Mouse (Mus musculus) urinary bladder, postnatal 4 days (tissue): Measurements from ENCODE around the gene Cadm3.

Source experiments
- DNase-seq, 2 experiments: peaks; one replicate each; pipeline ENCODE4 v3.0.0; 2021 to 2022; ENCODE audit warnings: low spot score in 2 of 2

Gene Cadm3

DNA sequence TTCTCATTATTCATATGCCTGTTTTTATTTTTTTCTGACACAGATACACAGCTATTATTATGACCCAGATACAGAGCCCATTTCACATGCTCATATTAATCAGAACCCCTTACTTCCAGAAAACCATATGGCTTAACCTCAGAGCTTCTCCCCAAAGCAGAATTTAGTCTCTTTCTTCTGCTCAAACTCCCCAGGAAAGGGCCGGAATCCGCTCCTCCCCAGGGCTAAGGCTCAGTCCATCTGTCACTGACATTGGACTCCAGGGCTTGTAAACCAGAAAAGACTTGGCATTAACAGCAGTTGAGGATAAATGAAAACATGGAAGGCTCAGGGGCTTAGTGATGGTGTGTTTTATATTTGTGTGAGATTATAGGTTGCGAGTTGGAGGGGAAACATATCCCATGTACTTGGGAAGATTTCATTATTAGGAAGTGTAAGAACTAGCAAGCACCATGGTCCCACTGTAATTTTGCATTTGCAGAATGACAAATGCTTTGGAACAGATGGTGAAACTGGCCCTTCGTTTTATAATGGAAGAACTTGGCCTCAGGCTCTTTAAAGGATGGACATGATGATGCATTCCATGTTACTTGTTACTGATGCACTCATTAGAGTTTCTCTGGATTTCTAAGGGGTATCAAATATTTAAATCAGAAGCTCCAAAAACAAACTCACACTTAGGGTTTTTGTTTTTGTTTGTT, 7.8 kb downstream of the Cadm3 start:
- no peak for DNase-seq

DNA sequence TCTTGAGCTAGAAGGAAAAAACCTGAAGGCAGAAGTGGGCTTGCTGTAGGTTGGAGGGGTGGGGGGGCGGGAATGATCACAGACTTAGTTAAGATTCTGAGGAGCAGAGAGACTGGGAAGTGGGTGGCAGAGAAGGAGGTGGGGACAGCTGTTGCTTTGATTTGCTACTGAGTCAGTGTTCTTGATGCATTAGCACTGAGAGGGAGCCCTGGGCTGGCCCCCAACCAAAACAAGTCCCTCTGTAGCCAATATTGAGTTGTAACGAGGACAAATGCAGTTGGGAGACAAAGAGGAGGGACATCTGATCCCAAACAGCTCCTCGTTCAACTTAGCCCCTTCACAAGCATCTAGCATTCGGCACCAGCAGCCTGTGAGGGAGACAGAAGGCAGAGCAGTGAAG, 9.7 kb downstream of the Cadm3 start:
- DNase-seq = no peak

DNA sequence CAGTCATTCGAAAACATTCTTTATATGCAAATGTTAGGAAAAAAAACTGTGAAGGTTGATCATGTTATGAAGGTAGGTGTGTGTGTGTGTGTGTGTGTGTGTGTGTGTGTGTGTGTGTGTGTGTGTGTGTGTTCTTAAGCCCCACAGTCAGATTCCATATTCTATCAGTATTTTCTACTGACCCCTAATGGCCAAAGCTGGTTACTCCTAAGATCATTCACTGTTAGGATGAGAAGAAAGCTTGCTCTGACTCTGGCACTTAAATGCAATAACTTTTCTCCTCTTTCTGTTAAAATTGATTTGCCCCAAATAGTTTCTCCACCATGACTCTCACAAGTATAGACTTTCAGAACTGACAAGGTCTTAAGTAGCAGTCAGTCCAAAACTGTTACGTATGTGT, 10.8 kb downstream of the Cadm3 start:
- no peak for DNase-seq

DNA sequence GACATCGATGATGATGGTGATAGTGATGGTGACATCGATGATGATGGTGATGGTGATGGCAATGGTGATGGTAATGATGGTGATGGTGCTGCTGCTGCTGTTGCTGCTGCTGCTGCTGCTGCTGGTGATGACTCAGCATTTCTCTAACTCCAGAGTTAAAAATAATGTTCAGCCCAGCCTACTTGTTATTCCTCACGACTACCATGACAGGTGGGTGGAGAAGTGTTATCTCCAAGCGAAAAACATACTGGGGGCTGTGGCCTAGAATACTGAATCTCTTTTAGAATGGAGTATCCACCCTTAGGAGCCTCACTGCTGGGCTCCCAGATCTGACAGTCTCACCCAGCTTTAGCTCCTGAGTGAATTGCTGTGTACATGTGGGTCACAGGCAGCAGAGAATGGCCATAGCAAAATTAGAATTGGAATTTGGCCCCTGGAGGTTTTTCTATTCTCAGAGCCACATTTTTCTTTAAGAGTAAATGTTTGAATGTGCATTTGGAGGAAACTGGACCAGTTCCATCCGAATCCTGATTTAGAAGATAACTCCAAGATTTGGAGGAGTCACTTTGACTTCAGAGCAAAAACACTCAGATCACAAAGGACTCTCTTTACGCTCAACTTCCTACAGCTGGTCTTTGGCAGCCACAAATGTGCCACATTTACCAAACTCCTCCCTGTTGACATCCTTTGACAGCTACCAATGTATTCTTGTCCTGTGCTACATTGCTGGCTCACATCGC, 12.2 kb downstream of the Cadm3 start:
- no peak for DNase-seq

DNA sequence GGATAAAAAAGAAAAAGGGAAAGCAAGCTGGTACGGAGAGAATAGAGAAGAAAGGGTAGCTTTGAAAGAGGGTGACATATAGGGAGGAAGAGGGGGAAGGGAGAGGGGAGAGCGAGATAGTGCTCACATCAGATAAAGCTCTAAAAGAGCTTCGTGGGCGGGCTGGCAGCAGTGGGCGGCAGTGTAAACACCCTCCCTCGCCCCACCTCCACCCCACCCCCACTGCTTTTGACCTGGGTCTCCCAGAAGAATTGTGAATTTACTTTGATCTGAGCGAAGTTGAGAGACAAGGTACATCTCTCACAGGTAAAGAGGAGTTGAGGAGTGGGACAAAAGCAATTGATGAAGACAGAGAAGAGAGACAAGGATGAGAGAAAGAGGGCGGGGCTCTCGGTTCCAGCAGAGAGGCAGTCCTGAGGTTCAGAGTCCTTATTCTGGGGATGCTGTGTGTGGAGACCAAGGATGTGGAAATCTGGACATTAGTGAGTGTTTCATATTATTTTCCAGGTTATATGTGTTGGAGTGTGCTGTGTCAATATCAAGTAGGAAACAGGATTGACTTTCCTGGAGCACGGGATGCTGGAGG, 17.0 kb downstream of the Cadm3 start, which contains the start of gene Aim2:
Gene Aim2, plus strand, starts transcription at position 508 of the 586 bp plus-strand sequence.
- no peak for DNase-seq

DNA sequence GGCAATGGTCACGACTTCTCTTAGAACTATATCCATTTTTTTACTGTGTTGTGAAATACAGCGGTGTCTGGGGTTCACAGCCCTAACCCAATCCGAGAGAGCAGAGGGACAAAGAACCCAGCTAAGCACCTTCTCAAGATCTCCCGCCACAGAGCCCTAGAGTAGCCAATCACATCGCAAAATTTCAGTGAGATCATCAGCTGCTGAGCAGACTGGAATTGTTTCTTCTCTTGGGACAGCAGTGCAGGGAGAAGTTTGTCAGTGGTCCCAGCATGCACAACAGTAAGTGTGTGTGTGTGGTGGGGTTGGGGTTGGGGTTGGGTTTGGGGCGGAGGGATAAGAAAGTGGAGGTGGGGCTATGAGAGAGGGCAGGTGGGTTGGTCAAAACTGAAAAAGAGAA, 17.5 kb downstream of the Cadm3 start:
- DNase-seq = no peak

DNA sequence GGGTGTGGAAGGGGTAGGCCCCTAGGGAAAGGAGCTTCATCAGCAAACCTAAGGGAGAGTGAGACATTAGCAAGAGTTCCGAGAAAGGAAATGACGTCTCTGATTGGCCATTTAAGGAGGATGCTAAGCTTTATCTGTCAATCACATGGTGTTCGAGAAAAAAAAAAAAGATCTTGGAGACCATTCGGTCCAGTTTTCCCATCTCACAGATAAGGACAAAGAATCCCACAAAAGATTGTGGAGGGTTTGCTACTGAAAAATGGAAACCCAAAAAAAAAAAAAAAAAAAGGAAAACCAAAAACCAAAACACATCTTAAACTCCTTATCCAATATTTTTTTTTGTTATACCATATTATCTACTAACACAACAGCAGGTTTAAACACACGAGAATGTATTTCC, 18.3 kb downstream of the Cadm3 start:
- no peak for DNase-seq

DNA sequence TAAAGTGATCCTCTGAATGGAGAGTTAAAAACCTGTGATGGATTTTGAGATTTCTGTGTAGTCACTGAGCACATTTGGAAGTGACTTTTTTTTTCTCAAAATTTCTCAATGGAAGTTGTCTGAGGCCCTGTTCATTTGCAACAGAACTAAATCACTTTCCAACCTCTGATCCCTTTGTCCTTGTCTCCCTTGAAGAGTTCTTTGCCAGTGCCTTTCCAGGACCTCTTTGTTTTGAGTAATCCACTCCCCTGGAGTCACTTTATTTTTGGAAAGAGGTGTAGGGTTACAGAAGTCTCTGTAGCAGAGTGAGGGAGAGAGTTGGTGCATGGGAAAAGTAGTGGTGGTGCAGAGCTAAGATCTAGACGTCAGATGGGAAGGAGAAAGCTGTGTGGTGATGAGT, 19.0 kb downstream of the Cadm3 start:
- no peak for DNase-seq

DNA sequence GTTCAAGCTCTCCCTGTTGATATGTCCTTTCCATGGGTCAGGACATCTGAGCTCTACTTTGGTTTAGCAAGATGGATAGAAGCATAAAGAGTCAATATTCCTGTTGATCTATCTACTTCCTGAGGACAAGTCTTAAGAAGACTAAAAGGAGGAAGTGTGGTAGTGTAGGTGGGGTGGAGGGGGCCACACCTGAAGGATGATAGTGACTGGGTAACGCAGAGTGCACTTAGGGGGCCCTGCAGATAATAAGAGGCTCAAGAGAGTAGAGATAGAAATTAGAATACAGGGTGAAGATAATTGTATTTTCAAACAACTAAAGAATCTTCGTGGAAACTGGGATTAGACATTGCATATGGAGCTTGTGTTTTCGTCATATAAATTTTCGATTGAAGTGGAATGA, 22.4 kb downstream of the Cadm3 start:
- no peak for DNase-seq

DNA sequence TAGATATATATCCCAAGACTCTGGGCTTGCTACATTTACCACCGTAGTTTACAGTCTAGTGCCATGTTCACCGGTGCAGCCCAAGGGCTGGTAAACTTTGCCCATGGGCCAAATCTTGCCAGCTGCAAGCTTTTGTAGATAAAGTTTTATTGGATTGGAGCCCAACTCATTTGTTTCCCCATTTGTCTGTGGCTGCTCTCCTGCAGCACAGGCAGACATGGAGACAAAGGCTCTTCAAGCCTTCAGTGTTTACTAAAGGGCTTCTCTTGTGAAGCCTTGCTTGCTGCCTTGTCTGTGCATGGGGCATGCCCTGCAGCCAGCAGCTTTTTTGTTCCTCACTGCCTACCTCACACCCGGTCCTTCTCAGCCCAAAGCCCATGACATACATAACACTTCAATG, 23.6 kb downstream of the Cadm3 start:
- DNase-seq = no peak

DNA sequence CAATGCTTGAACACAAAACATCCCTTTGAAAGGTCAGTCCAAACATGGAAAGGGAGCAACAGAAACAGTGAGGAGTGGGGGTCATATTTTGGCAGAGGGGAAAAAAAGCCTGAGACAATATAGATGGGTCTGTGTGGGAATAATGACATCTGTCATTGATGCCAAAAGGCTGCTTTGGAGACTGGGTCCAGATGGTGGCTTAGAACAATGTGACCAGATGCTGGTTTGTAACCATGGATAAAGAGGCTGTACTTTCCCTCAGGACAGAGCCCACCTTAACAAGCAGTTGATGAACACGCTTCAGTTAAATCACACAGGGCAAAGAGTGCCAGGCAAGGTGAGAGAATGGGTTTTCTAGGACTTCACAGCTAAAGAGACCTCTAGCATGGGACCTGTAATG, 25.1 kb downstream of the Cadm3 start:
- DNase-seq = no peak

DNA sequence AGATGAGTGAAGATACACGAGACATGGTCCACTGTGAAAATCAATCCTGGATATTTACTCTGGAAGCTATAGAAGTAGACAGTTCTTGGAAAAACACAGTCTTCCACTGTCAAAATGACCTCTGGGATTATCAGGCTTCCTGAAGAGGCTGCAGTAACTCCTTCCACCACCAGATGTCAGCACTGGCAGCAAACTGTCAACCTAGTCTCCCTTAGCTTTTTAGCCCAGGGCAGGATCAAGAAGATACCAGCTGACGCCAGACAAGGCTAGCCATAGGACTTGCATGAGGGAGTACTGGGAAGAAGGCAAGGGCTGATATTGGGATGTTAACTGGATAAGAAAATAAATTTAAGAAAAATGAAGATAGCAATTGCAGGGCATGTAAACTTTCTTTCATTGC, 28.0 kb downstream of the Cadm3 start:
- DNase-seq = no peak

DNA sequence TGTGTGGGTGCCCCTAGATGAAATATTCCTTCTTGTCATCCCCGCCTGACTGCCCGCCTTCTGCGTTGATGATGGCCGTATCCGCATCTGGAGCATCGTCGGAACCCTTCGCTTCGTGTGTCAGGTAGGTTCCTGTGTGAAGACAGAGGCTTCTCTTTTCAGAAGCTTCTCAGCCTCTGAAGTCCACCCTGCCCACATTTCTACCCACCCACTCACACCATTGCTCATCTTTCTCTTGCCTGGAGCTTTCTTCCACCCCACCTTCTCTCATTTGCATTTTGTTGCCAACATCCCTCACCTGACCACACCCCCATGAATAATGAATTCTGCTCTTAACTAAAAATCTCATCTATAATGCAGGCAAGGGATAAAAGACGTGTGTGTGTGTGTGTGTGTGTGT, 30.5 kb downstream of the Cadm3 start:
- DNase-seq = no peak

DNA sequence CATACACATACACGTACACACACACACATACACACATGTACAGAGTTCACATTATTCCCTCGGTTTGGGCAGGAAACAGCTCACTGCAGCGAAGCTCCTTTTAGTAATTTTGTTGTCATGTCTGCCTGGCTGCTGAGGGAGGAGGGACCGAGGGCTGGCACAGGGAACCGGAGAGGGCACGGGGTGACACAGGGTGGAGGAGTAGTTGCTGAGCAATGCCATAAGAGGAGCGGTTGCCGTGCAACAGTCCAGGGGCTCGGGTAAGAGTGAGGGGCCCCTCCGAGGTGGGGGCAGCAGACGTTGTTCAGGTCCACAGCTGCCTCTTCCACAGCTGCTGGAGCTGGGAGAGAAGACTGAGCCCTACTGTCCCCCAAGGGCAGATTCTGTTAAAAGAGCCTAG, 31.6 kb downstream of the Cadm3 start:
- DNase-seq = no peak

DNA sequence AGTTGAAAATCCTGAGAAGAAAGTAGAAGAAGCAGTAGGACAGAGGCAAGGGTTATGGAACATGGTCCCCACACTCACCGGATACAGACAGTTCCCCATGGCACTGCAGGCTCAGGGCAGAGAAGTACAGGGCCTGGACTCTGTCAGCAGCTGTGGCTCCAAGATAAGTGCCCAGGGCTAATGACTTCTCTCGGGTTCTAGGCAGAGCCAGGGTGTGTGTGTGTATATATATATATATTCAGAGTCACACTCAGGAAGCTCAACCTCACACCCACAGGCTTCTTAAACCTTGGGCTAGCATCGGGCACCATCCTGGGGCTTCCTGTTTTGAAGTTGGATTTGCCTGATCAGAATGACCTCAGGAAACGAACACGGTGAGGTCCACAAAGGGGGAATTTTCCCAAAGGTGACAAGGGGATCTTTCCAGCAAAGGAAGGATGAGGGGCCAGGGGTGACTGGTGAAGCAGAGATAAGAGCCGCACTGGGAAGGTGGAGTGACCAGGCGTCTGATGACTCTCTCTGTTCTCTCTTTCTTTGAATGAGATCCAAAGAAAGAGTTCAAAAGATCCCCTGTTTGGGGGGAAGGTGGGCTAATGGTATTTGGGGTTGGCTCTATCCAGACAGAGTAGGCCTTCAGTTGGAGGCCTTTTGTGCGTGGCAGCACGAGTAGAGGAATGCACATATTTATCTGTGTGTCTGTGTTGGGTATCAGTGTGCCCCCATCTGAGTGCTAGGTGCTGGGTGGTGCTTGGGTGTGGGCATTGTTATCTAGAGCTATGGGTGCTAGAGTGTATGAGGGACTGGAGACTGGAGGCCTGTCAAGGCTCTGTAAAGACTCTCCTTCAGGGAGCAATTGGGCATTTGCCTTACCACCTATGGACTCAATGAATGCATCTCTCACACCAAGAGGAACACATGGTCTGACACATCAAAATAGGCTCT, 33.9 kb downstream of the Cadm3 start, which contains the start of gene Ackr1:
Gene Ackr1, minus strand, starts transcription at position 439 of the 942 bp plus-strand sequence.
- DNase-seq = no peak

DNA sequence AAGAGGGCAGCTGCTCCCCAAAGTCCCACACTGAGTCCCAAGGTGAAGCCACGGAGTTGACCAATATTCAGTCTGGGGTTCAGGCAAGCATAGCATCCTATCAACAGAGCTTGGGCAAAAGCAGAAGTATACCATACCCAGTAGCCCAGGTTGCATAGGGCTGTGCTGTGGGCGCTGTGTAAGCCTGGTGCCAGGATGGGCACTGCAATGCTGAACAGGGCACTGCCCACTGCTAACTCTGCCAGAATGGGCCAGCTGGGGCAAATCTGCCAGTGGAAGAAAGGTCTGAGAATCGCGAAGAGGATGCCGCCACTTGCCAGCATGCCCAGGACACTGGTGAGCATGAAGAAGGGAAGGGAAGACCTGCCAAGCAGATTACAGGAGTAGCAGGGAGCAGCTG, 35.1 kb downstream of the Cadm3 start:
- no peak for DNase-seq

DNA sequence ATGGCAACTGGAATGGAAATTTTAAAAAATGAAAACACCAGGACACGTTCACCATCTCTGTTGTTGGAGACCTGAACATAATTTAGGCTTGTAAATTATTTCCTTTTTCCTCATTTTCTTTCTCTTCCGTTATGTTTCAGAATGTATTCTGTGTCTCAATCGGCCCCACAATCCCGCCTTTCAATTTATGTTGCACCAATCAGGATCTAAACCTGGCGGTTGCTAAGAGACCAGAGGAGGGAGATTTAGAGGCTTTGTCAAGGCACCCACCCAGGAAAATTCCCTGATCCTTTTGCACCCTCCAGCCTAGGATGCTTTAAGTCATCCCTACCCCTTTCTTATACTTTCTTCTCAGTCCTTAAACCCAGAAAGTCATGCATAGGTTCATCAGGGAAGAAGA, 37.8 kb downstream of the Cadm3 start:
- DNase-seq = no peak

DNA sequence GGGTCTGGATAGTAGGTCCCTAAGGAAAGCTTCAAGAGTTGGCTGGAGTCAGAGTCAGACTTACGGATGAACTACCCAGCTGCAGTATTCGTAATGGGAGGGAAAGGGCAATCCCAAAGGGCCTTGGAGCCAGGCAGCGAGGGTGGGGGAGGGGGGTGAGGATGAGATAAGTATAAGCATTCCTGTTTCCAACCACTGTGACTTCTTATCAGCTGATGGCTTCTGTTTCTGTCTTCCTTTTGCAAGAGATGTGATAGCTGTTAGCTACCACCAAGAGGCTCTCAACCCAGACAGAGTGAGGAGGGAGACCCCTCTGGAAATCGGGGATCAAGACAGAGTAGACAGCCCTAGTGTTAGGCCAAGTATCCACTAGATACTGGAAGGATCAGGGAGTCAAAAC, 38.3 kb downstream of the Cadm3 start:
- no peak for DNase-seq

DNA sequence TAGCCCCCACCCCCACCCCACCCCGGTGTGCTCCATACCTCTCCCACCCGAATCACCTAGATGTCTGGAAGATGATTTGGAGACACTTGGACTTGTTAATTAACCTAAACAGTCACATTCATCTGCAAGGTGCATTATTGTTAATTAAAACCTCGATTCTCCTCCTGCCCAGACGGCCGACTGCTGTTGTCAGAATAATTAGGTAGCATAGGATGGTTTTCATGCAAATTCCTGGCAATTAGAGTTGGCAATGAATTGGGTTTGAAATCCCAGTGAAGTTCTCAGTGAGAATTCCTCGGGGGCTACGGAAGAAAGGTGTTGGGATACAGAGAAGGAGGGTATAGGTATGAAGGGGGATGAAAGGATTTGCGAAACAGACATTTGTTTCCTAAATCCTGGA, 39.0 kb downstream of the Cadm3 start:
- no peak for DNase-seq

DNA sequence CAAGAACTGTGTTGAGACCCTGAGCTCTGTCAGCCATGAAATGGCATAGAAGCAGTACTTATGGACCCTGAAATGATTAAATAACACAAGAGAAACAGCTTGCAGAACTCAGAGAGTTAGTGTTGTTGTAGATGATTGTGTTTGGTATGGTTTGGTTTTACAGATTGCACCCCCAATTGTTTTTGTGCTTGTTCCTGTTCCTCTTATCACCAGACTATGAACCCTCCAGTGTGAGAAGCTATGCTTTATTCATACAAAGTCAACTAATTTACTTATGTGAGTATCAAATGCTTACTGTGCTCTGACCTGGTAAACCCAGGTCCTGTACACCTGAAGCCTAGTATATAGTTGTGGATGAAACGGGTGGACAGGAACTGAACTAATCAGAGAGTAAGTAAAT, 40.9 kb downstream of the Cadm3 start:
- no peak for DNase-seq

DNA sequence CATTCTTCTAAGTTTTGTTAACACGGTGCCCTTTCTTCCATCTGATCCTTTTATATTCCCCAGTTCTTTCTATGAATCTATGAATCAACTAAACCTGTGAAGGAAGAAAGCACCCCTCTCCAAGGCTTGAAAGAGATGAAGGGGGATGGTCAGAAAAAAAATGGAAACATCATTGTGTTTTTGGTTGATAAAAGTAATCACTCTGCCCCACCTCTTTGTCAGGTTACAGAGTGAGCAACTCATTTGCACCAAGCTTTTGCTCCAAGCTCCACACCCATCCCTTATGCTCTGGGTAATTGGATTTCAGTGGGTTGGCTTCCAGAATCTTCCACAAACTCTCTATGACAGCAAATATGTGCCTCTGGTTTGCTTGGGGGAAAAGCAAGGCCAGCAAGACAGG, 42.1 kb downstream of the Cadm3 start:
- DNase-seq = no peak

DNA sequence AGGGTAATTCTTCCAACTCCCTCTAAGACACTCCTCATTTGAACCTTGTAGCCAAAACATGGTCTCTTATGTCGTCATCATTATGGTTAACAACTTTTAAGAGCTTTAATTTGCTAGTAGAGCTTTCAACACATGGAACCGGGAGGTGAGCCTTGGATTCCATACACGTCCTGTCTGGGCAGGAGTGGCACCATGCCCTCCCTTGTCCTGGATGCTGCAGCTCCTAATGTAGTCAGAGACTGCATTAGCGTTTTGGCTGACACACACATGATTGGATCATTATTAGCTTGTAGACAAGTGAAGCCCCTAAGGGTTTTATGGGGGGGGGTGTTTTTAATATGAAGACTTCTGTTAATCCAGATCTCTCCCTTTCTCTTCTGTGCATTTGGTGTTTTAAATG, 42.5 kb downstream of the Cadm3 start:
- no peak for DNase-seq
